Comparison of ENCODE assay signal across 8 mouse cellular contexts in the genomic region with DNA sequence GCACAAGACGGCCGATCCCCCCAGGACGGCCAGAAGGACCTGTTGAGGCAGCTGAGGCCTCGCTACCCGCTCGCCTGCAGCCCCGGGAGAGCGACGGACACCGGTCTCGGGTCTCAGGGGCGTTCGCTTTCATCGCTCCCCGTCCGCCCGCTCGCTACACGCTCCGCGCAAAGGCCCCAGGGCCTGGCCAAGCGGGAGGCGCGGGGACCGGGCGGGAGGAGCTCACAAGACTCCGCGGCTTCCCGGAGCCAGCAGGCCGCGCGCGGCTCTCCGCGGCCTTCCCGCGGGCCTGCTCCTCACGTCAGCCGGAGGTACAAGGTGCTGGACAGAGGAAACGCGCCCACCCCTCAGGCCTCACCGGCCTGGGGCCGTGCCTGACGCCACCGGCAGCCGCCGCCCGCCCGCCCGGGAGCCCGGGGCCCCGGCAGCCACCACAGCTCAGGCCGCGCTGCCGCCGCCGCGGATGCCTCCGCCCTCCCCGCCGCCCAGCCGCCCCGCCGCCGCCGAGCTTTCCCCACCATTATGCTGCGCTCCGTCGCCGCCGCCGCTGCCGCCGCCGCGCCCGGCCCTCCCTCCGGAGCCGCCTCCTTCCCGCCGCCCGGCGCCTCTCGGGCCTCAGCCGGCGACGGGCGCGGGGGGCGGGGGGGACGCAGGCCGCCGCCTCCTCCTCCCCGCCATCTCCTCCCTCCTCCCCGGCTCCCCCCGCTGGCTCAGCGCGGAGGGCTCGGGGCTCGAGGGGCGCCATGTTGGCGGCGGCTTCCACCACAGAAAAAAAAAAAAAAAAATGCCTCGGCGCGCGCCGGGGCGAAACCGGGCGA. TPM values are rescaled to one million over a fixed set of nuclear protein-coding genes. Genes with fewer than 3 reads are reported as not detected.
DNase-seq lines count a peak whose midpoint lies in the region; ATAC-seq lines count a peak whose summit lies in the region.

No protein-coding gene starts in this region.

- H3K4me3 ChIP-seq in hindbrain, embryonic 12.5 days: peak overlapping the region; percentile 97

- H3K4me1 ChIP-seq in hindbrain, embryonic 12.5 days: peaks cover 43% of the 10 kb centered on the region

- H3K4me2 ChIP-seq in hindbrain, embryonic 12.5 days (replicated peaks): peak overlapping the region; percentile 66

- H3K27me3 ChIP-seq in hindbrain, embryonic 12.5 days: no peaks in the 10 kb centered on the region

- H3K27ac ChIP-seq in hindbrain, embryonic 12.5 days: peak overlapping the region; percentile 100

- ATAC-seq in frontal cortex, adult (ENCODE audit: low TSS enrichment): peak; percentile 67
- peak; percentile 75 for ATAC-seq in hindbrain, embryonic 12.5 days (ENCODE audit: low FRiP score)

- H3K36me3 ChIP-seq in hindbrain, embryonic 12.5 days: no peaks in the 10 kb centered on the region

- H3K9ac ChIP-seq in hindbrain, embryonic 12.5 days: peak overlapping the region; percentile 98

- no peaks in the 10 kb centered on the region for H3K9me3 ChIP-seq in hindbrain, embryonic 12.5 days (replicated peaks)

- WGBS in hindbrain, embryonic 12.5 days: 0% methylated on average over 66 of the region's 111 CpGs

- DNase-seq in Muller cell, postnatal 12 days (ENCODE audit: inconsistent ontology term): peak; percentile 89
- peak; percentile 62 for DNase-seq in cerebellum, adult 9-10 months
- DNase-seq in layer of hippocampus, postnatal 36 days: peak; percentile 61 to 65
- peak; percentile 80 to 90 for DNase-seq in lung, postnatal 4 days
- peak; percentile 62 for DNase-seq in right cerebral cortex, adult 18-20 months
- peak; percentile 68 for DNase-seq in urinary bladder, adult 2 months (ENCODE audit: low spot score)

RNA-seq across cellular contexts. Expression of gene Zmynd11, which starts 1.1 kb away (rescaled TPM):
- polyA plus RNA-seq in hindbrain, embryonic 12.5 days (2016; fragmentation: Nextera tagmentation; extraction: Ambion mirVana): 144 and 158 TPM in 2 replicates
- total RNA-seq in layer of hippocampus, postnatal 36 days (2021): 100 to 1,000 TPM; 277 to 302 TPM
- 150 and 167 TPM in 2 replicates for polyA plus RNA-seq in urinary bladder, adult 2 months (2012; rRNA removed)

Comparison
In these comparisons a context has a peak if more than half of its experiments do, and no peak if none do; other contexts are left out.
1. Peak in every context shown above with its lines: DNase-seq, ATAC-seq, H3K4me3 ChIP-seq and H3K27ac ChIP-seq.